Mouse (Mus musculus) brain, embryonic 14.5 days (tissue): ENCODE measurements at regions not wholly inside any gene's neighbourhood (a gene's known extent, or its start where the extent isn't known, plus 50 kb on each side); places are given as distances from the start of the nearest gene placed in this dataset.

Experiments used
- CTCF ChIP-seq: fragments of 200-500 bp; IDR thresholded peaks from 2 replicates; pipeline ENCODE4 v1.5.1; 2012; ENCODE audit warnings: inconsistent platforms, mild to moderate bottlenecking, moderate library complexity, borderline replicate concordance; ENCODE audit not compliant: insufficient read depth, insufficient read length; ENCODE audit errors: extremely low read depth
- POLR2A ChIP-seq: fragments of 200-500 bp; IDR thresholded peaks from 2 replicates; pipeline ENCODE4 v1.6.1; 2012; ENCODE audit warnings: mild to moderate bottlenecking, inconsistent platforms, borderline replicate concordance; ENCODE audit not compliant: poor library complexity, insufficient read depth, insufficient read length, severe bottlenecking; ENCODE audit errors: extremely low read depth

- TF ChIP-seq POLR2A (no peak), CTCF (no peak)
Measured at GRCm38 (mm10) chr4:83122003-83122667, 70.0 kb upstream of the Frem1 start.
